Mouse (Mus musculus) urinary bladder, postnatal 25 days (tissue): Measurements from ENCODE around the gene Cfap300.

Experiments used
- DNase-seq: peaks from one replicate; pipeline ENCODE4 v3.0.0; 2022; ENCODE audit warnings: low spot score

Cfap300 gene

DNA sequence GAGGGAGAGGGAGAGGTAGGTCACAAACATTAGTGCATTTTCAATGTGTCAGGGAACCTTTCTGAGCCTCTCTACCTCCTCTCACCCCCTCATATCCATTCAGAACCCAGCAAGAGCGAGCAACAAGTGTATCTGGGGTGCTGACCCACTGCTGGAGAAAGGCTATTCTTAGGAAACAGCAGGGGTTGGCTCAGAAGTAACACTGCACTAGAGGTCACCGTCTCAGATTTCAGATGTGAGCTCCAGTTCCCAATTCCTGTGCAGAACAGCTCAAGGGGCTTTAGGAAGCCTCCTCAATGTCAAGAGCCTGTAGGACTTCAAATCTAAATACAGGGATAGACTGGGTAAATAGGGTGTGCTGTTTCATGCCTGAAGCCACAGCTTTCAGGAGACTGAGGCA is 59.0 kb downstream of the Cfap300 start:
- no peak for DNase-seq

GRCm38 (mm10) chr9:7980162-7980561 is 62.5 kb downstream of the Cfap300 start:
- no peak for DNase-seq

GRCm38 (mm10) chr9:7979153-7979916 is 63.3 kb downstream of the Cfap300 start:
- DNase-seq = no peak

GRCm38 (mm10) chr9:7978502-7978901 is 64.1 kb downstream of the Cfap300 start:
- no peak for DNase-seq

DNA sequence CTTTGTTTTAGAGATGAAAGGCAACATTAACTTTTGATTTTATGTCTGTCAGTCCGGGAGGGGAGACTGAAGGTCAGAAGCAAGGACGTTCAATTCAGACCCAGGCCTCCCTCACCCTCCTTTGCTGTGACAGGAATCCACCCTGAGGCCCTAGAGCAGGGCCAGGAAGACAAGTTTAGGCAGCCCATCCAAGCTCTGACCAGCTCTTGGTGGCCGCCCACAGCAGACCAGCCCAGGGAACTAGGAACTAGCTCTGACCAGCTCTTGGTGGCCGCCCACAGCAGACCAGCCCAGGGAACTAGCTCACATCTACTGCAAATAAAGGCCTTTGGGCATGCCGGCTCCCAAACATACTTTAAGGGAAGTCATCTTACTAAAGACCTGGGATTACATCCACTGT is 65.0 kb downstream of the Cfap300 start:
- DNase-seq = no peak

DNA sequence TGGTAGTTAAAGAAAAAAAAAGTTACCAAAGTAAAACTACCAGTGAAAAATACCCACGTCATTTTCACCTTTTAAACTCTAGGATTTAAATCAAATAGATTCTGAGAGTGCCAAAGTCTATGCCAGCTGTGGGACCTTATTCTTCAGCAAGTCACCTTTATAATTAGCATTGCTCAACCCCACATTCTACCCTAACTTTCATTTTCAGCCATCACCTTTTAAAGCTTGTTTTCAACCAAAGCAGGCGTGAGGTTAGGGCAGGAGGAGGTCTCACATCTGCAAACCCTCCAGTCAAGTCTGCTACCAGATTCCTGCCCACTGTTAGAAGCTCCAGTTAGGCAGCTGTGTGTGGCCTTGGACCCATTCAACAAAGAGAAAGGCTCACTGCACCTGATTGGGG is 70.6 kb downstream of the Cfap300 start:
- DNase-seq = no peak
